Mouse (Mus musculus) CD4-positive, CD25-positive, alpha-beta regulatory T cell, adult 2 months (primary cell): ENCODE measurements at regions not wholly inside any gene's neighbourhood (a gene's known extent, or its start where the extent isn't known, plus 50 kb on each side); places are given as distances from the start of the nearest gene placed in this dataset.

Source experiments
- DNase-seq: peaks from one replicate; pipeline ENCODE4 v3.0.0-alpha.2; 2012; ENCODE audit warnings: low read depth, low spot score

- peak; percentile 38 for DNase-seq
These were observed 74.2 kb upstream of the Dhx40 start for GRCm38 (mm10) chr11:86881710-86882109.

DNA sequence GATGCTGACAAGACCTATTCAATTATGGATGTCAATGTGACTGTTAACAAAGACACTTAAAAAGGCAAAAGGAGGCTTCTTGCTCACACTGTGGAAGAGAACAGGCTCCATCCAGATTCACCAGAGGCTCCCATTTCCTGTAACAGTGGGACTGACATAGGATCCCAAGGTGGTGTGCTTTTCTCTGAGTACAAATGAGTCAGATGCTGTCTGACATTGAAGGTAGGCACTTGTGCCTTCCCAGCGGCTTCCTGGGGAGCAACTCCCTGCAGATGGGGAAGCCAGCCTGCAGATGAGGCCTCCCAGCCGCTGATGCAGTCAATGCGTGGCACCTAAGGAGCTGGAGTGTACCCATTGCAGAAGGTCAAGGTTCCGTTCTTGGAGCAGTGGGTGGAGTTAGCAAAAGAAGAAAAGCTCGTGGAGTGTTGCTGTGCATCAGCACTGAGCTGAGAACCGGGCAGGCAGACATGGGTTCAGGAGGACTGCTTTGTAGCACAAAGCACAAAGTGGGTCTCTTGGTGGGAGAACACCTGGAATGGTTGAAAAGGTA, 71.9 kb upstream of the Dhx40 start:
- DNase-seq = no peak

- peak; percentile 24 for DNase-seq
These were observed 71.0 kb upstream of the Dhx40 start for GRCm38 (mm10) chr11:86878327-86879065.

GRCm38 (mm10) chr11:86876509-86876908, 69.0 kb upstream of the Dhx40 start:
- DNase-seq = no peak

GRCm38 (mm10) chr11:86875738-86876137, 68.2 kb upstream of the Dhx40 start:
- peak; percentile 33 for DNase-seq

- DNase-seq = peak; percentile 13
These were observed 67.2 kb upstream of the Dhx40 start for GRCm38 (mm10) chr11:86874666-86875295.

DNA sequence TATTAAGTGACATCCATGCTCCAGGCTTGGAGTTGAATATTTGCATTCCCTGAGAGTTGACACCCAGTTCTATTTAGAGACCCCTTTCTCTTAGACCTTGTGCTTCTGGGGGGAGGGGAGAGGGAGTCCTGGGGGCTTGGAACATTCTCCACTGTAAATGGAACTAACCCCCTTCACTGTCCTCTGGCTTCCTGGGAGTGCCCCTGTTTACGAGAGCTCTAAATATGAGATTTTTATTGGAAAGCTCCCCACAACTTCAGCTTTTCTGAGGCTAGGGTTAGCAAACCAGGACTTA, 65.8 kb upstream of the Dhx40 start:
- DNase-seq = no peak

DNA sequence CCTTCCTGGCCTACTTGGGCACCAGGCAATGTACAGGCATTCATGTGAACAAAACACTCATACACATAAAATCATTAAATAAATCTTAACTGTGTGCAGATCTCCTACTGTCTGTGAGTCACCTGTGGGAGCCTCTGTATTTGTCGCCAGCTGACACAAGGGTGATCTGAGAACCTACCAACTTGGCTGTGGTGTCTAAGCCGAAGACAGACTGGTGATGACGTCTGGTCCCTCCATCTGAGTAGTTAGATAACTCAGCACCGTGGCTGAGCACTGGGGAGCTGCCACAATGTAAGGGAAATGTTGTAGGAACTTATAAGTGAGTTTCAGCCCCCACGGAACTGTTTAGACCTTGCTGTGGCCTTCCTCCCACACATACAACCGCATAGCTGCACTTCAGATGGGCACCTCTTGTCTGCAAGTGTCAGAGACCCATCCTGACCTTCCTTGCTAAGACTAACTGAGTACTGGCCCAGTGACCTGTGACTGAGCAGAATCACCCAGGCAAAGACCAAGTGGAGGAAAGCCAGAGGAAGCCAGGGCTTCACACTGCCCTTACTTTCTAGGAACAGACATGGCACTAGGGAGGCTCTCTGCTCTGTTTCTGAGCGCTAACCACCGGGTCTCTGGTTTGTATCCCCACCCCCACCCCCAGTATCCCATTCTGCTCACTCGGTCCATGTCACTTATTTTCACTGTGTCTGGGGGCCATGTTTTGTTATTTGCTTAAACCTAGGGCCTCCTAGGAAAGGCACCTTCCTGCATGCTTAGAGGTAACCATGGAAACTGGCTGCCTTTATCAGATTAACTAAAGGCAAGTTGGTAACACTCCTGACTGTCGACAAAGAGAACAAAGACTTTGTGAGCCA, 65.2 kb upstream of the Dhx40 start:
- peak; percentile 48 for DNase-seq

DNA sequence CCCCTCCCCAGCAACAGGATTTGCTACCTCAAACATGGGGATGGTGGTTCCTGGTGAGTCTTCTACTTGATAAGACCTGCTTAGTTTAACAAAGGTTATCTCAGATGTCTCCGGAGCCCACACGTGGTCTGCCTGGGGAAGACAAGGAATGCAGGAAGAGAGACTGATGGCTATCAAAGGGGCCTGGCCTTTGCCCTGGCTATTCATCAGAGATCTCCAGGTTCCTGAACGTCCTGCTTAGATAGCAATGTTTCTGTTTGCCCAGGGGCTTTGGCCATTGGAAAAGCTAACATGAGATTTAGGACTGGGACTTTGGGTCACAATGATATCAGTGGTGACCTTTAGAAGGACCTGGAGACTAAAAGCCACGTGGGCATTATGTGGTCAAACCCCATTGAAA, 64.2 kb upstream of the Dhx40 start:
- DNase-seq = no peak

GRCm38 (mm10) chr11:86870486-86871165, 63.1 kb upstream of the Dhx40 start:
- DNase-seq = no peak

DNA sequence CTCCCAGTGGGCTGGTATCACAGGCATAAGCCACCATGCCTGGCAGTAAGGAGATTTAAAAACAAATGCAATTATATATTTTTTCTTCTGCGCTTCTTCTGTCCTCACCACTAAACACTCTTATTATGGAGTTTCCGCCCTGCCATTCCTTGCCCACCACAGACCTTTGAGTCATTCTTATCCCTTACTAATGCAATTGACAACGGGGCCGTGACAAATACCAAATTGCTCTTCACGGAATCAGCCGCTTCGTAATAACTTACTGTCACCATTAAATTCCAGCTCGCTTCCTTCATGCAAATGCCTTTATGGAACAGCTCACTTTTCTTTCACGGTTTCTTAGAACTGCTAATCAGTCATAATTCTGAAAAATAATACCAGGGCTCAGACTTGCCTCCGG, 59.4 kb upstream of the Dhx40 start:
- DNase-seq = no peak

DNA sequence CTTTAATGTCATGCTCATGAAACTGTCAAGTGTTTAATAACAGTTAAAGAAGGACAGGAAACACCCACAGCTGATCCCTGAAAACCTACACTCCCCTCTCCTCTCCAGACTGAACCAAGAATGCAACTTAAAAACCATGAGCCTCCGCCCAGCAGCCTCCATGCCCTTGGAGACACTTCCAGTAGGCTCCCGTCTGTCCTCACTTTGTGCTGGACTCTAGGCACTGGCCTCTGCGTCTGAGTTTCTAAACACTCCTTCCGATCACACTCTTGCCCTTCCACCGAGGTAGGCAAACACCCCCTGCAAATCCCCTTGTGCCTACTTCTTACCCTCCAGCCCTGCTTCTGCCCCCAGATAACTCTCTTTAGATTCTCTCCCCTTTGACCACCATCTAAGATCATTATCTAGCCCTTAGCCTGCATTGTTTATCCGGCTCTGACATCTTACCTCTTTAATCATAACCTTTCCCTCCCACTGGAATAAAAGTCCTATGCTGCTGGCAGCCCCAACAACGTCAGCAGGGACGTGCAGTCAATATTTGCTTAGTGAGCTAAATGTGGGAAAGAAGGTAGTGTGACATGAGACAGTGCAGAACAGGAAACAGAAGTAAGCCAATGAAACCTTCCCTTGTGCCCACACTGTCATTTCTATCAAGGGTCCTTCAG, 52.5 kb upstream of the Dhx40 start:
- no peak for DNase-seq

- DNase-seq = no peak
These were observed 51.8 kb upstream of the Dhx40 start for GRCm38 (mm10) chr11:86859236-86859817.

DNA sequence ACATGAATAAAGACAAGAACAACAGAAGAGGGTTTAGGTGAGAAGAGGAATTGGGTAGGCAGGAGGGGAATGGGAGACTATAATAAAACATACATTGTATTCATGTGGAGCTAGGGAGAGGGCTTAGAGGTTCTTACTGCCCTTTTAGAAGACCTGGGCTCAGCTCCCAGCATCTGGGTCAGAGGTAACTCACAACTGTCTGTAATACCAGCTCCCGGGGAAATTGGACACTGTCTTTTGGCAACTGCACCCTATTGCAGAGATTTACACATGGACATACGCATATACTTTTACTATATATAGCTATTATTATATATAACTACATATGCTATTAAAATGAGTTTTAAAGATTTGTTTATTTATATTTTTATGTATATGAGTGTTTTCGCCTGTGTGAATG, 50.7 kb upstream of the Dhx40 start:
- DNase-seq = no peak
